Mouse (Mus musculus) neural tube, embryonic 11.5 days (tissue): ENCODE data around the gene Gm49416. TPM values are rescaled to one million over a fixed set of nuclear protein-coding genes. Genes with fewer than 3 reads are reported as not detected.
A peak's percentile ranks its signal among the peaks of the same experiment; 100 is the strongest.

ENCODE experiments used
- ATAC-seq: fragments of 200-750 bp; cut with Nextera tagmentation; 2 replicates; pipeline ENCODE4 v1.8.0; 2017; ENCODE audit warnings: moderate number of reproducible peaks, mild to moderate bottlenecking, moderate TSS enrichment, moderate library complexity; ENCODE audit not compliant: insufficient read depth, low FRiP score, low TSS enrichment
- DNase-seq: peaks from one replicate; pipeline ENCODE4 v3.0.0-alpha.2; 2015; ENCODE audit warnings: low spot score
- H3K27ac ChIP-seq: fragments of 300-500 bp; sonication (generic); 2 replicates; pipeline ENCODE4 v1.5.1; 2014; ENCODE audit warnings: low read depth, mild to moderate bottlenecking, low read length
- H3K27me3 ChIP-seq: fragments of 300-500 bp; sonication (generic); 2 replicates; pipeline ENCODE4 v1.6.1; 2014; ENCODE audit warnings: mild to moderate bottlenecking, low read length, mixed read lengths; ENCODE audit not compliant: control insufficient read depth, insufficient read depth
- H3K36me3 ChIP-seq: fragments of 300-500 bp; sonication (generic); 2 replicates; pipeline ENCODE4 v1.6.1; 2014; ENCODE audit warnings: mild to moderate bottlenecking, low read length, moderate library complexity, mixed read lengths; ENCODE audit not compliant: control insufficient read depth, insufficient read depth
- H3K4me1 ChIP-seq: fragments of 300-500 bp; sonication (generic); 2 replicates; pipeline ENCODE4 v1.6.1; 2014; ENCODE audit warnings: low read length, mixed read lengths; ENCODE audit not compliant: control insufficient read depth, insufficient read depth
- H3K4me2 ChIP-seq: fragments of 300-500 bp; sonication (generic); 2 replicates; pipeline ENCODE4 v1.6.1; 2014; ENCODE audit warnings: low read depth, mild to moderate bottlenecking, moderate library complexity
- H3K4me3 ChIP-seq: fragments of 300-500 bp; sonication (generic); 2 replicates; pipeline ENCODE4 v1.5.1; 2014; ENCODE audit warnings: low read depth, low read length
- H3K9ac ChIP-seq: fragments of 300-500 bp; sonication (generic); 2 replicates; pipeline ENCODE4 v1.6.1; 2014; ENCODE audit warnings: mild to moderate bottlenecking, low read length
- H3K9me3 ChIP-seq: fragments of 300-500 bp; sonication (generic); 2 replicates; pipeline ENCODE4 v1.6.1; 2016; ENCODE audit warnings: low read length; ENCODE audit not compliant: control insufficient read depth
- WGBS: fragments of 180-500 bp; shearing (Covaris S2); extraction: QIAGEN DNeasy Blood & Tissue Kit; methylation state at CpG from one replicate; pipeline ENCODE4 v1.1.7; 2014; 5-methylcytosine and 5-hydroxymethylcytosine counted together
- polyA plus RNA-seq: library from polyadenylated mRNA; unstranded; fragments of >200 nt; fragmentation: Nextera tagmentation; extraction: Ambion mirVana; gene quantifications from 2 replicates; pipeline ENCODE4 v1.2.1, GENCODE M21; 2014

Gene Gm49416
- polyA plus RNA-seq, 1 experiment from 2014 or later, result not detected

DNA sequence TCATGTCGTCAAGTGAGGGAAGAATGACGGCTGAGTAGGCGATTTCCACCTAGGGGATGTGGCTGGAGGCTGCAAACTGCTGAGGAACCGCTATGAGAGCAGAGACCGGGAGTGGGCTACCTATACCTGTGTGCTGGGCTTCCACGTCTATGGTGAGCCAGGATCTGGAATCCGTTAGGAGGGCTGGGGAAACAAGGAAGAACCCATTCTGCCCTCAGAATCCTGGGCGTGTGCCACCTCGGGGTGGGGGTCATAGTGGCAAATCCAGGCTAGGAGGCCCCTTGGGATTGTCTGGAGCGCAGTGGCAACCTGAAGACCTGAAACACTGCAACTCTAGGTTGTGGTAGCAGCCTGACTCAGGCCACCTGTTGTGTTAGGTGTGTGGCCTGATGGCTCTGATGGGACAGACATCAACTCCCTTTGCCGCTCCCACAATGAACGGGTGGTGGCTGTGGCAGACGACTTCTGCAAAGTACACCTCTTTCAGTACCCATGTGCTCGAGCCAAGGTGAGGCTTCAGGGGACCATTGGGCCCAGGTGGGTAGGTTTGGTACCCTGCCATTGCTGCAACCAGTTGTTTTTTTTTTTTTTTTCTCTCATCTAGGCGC, 51.9 kb downstream of the Gm49416 start:
- no peak overlapping the region for H3K27ac ChIP-seq
- peaks cover 6% of the 10 kb centered on the region for H3K36me3 ChIP-seq
- H3K27me3 ChIP-seq, result no peaks in the 10 kb centered on the region
- 77% methylated on average over 15 of the region's 15 CpGs for WGBS
- no peaks in the 10 kb centered on the region for H3K9me3 ChIP-seq
- ATAC-seq (no peak), DNase-seq (no peak)
- 0 out of 2 replicates have a peak overlapping the region, but pooled peaks have one; percentile 6 for H3K4me3 ChIP-seq
- peaks cover 9% of the 10 kb centered on the region; the same call in 1 of the 2 replicates for H3K4me1 ChIP-seq
- H3K4me2 ChIP-seq, result peak overlapping the region; percentile 42
- H3K9ac ChIP-seq, result peak overlapping the region; percentile 99; the same call in 1 of the 2 replicates

DNA sequence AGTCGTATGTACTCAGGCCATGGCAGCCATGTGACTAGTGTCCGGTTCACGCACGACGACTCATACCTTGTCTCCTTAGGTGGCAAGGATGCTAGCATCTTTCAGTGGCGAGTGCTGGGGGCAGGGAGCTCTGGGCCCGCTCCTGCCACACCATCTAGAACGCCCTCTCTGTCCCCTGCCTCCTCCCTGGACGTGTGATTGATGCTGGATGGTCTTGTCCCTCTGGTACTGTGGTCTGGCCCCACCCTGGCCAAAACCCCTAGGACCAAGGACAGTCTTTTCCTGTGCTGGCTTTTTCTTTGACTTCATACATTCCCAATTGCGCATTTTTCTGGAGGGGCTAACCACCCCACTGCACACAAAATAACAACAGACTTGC, 52.4 kb downstream of the Gm49416 start:
- WGBS, result 25% methylated on average over 10 of the region's 10 CpGs
- H3K9me3 ChIP-seq, result no peaks in the 10 kb centered on the region
- ATAC-seq (peak; percentile 46; the same call in 1 of the 2 replicates), DNase-seq (no peak)
- peak overlapping the region; percentile 99 for H3K9ac ChIP-seq
- peaks cover 9% of the 10 kb centered on the region for H3K36me3 ChIP-seq
- H3K4me3 ChIP-seq, result peak overlapping the region; percentile 96
- H3K27me3 ChIP-seq, result no peaks in the 10 kb centered on the region
- peaks cover 9% of the 10 kb centered on the region; the same call in 1 of the 2 replicates for H3K4me1 ChIP-seq
- H3K4me2 ChIP-seq, result peak overlapping the region; percentile 42
- peak overlapping the region; percentile 98 for H3K27ac ChIP-seq

DNA sequence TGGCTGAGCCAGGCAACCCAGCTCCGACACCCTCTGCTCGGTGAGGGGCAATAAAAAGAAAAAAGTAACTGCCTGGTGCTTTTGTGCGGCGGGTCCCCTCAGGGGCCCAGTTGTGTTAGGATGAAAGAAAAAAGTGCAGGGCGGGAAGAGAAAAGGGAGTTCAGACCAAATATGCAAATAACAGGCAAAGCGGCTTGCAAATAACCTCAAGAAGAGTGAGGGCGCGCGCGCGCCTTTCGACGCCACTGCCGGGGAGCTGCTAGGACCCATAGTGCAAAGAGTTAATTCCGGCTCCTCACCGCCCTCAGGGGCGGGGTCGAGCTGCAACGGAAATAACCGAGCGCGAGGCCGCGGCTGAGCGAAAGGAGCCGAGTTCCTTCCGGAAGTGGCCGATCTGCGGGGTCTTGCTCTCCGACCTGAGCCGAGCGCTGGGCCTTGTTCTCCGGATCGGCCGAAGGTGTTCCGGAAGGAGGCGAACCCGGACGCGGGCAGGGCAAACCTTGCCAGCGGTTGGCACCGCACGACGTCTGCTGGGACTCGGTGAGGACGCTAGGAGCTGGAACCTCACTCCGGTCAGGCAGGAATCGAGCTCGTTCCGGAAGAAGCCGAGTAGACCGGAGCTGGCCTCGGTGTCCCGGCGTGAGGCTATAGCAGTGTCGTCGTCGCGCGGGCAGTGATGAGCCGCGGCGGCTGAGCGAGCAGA, 52.9 kb downstream of the Gm49416 start, which contains the start of gene Mta2:
Gene Mta2 (plus strand): TSS at position 361 of the 703 bp plus-strand sequence.
- Histone ChIP-seq H3K9ac (peak within 1 kb of the TSS; percentile 99), H3K36me3 (peaks cover 13% of the 10 kb centered on the region), H3K27ac (peak within 1 kb of the TSS; percentile 98), H3K9me3 (no peaks in the 10 kb centered on the region), H3K4me2 (peak within 1 kb of the TSS; percentile 42), H3K4me1 (peaks cover 9% of the 10 kb centered on the region; the same call in 1 of the 2 replicates), H3K4me3 (peak within 1 kb of the TSS; percentile 96), H3K27me3 (no peaks in the 10 kb centered on the region)
- WGBS, result under 1% methylated on average over 64 of the region's 64 CpGs
- peak; percentile 95 for ATAC-seq
- peak; percentile 98 for DNase-seq

DNA sequence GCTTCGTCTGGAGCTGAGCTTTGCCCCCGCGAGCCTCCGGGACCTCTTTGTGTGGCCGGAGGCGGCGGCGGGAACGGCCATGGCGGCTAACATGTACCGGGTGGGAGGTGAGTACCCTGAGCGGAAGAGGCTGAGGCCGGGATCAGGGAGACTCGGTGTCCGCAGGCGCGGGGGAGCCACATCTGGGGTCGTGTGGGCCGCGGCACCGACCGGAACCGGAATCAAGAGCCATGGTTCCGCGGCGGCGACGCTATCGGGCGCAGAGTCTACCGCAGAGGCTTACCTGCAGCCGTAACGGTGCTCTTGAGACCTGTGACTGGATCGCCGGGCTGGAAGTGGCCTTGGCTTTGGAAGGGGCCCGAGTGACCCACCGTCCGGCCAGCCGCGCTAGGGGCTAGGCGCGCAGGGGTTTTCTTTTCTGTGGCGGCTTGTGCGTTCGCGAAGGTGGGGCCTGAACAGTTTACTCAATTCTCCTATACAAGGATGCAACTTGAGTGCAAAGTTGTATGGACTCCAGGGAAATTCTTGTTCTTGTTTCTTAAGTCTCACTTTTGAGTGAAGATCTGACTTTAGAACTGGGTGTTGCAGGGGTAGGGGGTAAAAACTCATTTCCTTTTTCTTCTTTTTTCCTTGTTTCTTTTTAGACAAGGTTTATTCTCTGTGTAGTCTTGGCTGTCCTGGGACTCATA, 53.7 kb downstream of the Gm49416 start:
- peak overlapping the region; percentile 96 for H3K4me3 ChIP-seq
- peak overlapping the region; percentile 99 for H3K9ac ChIP-seq
- H3K4me1 ChIP-seq, result peaks cover 9% of the 10 kb centered on the region; the same call in 1 of the 2 replicates
- no peaks in the 10 kb centered on the region for H3K9me3 ChIP-seq
- H3K27me3 ChIP-seq, result no peaks in the 10 kb centered on the region
- ATAC-seq, result peak; percentile 61
- H3K36me3 ChIP-seq, result peaks cover 18% of the 10 kb centered on the region
- WGBS, result under 1% methylated on average over 46 of the region's 46 CpGs
- H3K27ac ChIP-seq, result peak overlapping the region; percentile 98
- DNase-seq, result no peak
- peak overlapping the region; percentile 42 for H3K4me2 ChIP-seq

DNA sequence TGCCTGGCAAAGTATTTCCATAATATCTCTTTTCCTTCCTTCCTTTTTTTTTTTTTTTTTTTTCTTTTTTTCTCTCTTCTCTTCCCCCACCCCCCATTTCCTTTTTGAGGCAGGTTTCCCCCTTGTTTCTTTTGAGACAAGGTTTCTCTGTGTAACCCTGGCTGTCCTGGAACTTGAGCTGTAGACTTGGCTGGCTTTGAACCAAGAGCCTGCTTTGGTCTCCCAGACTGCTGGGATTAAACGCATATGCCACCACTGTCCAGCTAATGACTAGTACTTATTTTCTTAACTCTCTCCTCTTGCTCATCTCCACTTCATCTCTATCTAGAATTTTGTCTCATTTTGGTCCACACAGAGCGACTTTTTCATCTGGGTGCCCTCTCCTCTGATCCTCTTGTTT, 54.3 kb downstream of the Gm49416 start:
- Histone ChIP-seq H3K4me2 (peak overlapping the region; percentile 42), H3K9ac (peak overlapping the region; percentile 99), H3K27me3 (no peaks in the 10 kb centered on the region), H3K4me1 (peaks cover 9% of the 10 kb centered on the region; the same call in 1 of the 2 replicates), H3K36me3 (peaks cover 20% of the 10 kb centered on the region), H3K9me3 (no peaks in the 10 kb centered on the region), H3K4me3 (peak overlapping the region; percentile 96), H3K27ac (no peak overlapping the region)
- DNase-seq (no peak), ATAC-seq (no peak)
- 67% methylated on average over 2 of the region's 2 CpGs for WGBS

DNA sequence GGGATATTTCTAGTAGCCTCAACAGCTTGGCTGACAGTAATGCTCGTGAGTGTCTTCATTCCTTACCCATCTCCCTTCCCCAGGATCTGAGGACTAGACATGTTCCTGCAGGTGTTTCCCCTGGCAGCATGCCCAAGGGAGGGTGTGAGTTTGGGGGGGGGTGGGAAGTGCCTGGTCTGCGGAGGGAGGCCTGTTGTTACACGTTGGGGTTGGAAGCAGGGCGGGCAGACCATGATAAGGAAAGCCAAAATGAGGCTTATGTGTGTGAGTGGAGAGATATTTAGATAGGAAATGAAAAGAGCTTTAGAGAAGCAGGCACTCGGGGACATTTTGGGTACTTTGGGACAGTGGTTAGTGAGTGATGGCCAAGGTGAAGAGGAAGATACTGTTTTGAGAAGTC, 55.3 kb downstream of the Gm49416 start:
- DNase-seq, result no peak
- Histone ChIP-seq H3K36me3 (peaks cover 28% of the 10 kb centered on the region), H3K27me3 (no peaks in the 10 kb centered on the region), H3K4me3 (no peak overlapping the region; the same call in 1 of the 2 replicates), H3K9me3 (no peaks in the 10 kb centered on the region), H3K4me2 (no peak overlapping the region), H3K4me1 (peaks cover 9% of the 10 kb centered on the region; the same call in 1 of the 2 replicates), H3K27ac (no peak overlapping the region), H3K9ac (no peak overlapping the region)
- WGBS, result 82% methylated on average over 5 of the region's 5 CpGs
- no peak for ATAC-seq

DNA sequence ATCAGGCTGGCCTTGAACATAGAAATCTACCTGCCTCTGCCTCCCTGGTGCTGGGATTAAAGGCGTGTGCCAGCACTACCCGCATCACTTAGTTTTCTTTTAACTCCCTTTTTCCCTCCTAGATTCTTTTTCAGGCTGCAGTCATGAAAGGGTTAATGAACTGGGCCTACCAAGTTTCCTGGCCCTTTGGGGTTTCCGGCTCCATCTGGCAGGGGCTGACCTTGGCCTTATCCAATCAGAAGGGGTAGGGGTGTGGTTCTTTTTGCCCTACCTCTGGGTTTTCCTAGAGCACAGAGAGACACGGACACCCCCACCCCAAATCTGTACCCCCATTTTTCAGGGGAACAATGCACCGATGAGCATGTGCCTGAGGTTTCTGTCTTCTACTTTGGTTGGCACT, 56.0 kb downstream of the Gm49416 start:
- no peaks in the 10 kb centered on the region for H3K27me3 ChIP-seq
- WGBS, result 59% methylated on average over 5 of the region's 5 CpGs
- H3K4me3 ChIP-seq, result no peak overlapping the region
- no peak overlapping the region for H3K27ac ChIP-seq
- H3K9me3 ChIP-seq, result no peaks in the 10 kb centered on the region
- ATAC-seq (no peak), DNase-seq (peak; percentile 77)
- H3K4me2 ChIP-seq, result no peak overlapping the region
- no peak overlapping the region for H3K9ac ChIP-seq
- peaks cover 9% of the 10 kb centered on the region; the same call in 1 of the 2 replicates for H3K4me1 ChIP-seq
- peaks cover 30% of the 10 kb centered on the region for H3K36me3 ChIP-seq
